Mouse (Mus musculus): Measurements from ENCODE around the gene Usp36.
A peak's percentile ranks its signal among the peaks of the same experiment; 100 is the strongest.

Gene Usp36

DNA sequence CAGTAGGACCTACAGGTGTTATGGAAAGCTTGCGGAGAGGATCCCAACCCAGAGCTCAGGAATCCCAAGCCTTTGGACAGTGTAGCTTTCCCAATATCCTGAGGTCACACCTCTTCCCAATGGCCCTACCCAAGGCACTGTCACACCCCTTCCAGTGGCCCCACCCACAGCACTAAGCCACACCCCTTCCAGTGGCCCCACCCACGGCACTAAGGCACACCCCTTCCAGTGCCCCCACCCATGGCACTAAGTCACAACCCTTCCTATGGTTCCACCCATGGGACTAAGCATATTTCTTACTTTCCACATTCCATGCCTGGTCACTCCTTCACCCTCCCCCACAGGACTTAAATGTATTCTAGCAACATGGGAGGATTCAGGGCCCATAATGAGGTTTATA lies 8.8 kb upstream of the Usp36 start:
- DNase-seq (ENCODE audit: inconsistent ontology term): no peak

DNA sequence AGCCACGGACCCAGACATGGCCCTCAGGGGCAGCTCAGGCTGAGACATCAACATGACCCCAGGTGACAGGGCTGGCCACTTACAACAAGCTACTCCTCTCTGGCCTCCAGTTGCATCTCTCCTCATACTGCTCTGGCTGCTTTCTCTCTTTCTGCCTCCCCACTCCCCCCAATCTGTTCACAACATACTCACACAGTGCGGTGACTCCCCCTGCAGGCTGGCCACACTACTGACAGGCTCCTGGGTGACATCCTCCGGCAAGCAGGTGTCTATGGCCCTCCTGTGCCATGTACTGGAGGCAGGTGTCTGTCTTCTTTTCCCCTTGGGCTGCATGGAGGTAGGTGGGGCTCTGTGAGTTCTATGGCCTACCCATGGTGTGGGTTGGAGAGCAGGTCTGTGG lies 7.9 kb upstream of the Usp36 start:
- DNase-seq (ENCODE audit: inconsistent ontology term): no peak

DNA sequence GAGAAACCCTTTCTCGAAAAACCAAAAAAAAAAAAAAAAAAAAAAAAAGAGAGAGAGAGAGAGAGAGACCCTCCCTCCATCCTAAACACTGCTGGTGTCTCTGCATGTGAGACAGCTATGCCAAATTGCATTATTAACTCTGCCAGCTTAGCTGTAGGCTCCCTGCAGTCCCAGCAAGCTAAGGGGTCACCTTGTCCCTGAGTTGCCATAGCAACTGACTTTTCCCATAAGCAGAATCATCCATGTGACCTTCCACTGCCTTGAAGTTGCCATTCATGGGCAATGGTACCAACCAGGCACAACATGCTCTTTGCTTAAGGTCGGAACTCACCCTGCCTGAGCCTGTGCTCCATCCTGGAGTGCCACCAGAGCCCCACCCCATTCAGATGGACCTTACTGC lies 5.0 kb upstream of the Usp36 start:
- DNase-seq (ENCODE audit: inconsistent ontology term): no peak

DNA sequence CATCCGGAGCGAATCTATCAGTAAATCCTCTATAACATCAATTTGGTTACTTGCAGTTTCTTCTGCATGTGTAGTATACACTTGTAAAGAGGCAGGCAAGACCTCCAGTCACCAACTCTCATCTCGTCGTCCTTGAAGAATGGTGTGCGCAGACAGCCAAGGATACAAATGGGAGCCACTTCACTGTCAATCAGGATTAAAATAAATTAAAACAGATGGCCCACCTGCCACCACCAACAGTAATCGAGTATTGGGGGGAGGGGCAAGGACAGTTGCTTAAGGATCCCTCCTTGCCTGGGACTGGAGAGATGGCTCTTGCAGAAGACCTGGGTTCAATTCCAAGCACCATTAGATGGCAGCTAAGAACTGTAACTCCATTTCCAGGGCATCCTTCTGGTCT lies 2.6 kb upstream of the Usp36 start:
- DNase-seq (ENCODE audit: inconsistent ontology term): no peak

DNA sequence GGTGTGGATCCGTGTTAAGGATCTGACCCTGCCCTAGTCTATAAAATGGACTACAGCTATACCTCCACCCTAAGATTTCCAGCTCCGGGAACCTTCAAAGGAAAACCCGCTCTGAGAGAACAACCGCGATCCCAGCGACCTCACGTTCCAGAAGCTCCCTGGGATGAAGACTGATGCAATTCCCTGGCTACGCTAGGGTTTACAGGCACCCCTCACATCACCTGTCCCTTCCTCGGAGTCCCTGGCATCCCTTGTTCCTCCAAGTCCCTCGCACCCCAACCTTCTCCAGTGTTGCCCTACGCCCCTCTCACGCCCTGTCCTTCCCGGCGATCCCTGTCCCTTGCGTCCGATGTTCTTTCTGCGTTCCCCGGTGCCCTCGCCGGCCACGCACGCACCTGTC lies 482 bp downstream of the Usp36 start:
- DNase-seq (ENCODE audit: inconsistent ontology term): no peak

DNA sequence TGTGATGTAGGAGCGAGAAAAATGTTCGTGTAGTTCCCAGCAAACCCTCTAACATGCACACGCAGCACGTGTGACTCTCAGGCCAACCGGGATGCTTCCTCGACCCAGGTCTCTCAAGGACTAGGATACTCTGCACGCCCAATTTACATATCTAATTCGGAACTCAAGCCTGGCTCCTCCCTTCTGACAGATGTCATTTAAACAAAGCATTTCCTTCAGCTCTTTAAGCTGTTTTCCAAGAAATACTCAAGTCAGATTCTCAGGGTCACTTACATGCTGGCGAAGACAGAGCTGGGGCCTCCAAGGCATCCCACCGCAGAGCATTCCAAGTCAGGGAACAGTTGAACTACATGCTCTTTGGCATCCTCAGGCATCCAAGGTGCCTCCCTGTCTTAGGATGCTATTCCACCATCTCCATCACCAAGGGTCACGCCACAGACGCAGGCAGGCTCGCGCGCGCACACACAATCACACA lies 970 bp downstream of the Usp36 start:
- DNase-seq (ENCODE audit: inconsistent ontology term): peak; percentile 42

DNA sequence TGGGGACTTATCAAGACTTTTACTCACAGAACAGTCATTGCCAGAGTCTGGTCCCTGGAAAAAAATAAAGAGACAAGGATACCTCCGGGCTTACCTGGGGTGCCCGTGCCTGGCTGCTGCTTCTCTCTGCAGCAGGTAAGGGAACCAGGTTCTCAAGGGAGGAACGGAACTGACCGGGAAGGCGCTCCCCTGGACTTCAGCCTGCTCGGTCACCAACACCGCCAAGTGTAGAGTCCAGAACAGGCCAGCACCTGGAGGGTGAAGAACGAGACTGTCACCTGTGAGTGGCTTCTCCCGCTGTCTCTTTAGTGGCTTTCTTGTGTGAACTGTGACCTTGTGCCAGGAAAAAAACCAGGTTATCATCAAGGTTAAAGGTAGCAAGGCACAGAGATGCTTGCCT lies 2.5 kb downstream of the Usp36 start:
- no peak for DNase-seq (ENCODE audit: inconsistent ontology term)

DNA sequence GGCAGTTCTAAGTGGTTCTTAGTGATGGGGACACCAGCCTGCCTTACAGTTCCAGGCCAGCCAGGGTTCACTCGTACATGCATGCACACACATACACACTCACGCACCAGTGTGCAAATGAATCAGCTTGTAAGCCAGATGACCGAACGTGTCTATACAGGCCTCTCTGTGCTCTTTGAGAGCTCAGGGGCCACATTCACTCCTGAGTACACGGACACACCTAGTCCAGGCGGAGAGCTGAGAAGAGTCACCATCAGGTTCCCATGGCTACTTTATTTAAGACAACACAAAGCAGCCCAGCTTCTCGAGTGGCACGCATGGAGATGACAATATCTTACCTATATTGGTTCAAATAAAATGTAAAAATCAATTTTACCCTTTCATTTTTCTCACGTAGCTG lies 3.6 kb downstream of the Usp36 start:
- no peak for DNase-seq (ENCODE audit: inconsistent ontology term)

DNA sequence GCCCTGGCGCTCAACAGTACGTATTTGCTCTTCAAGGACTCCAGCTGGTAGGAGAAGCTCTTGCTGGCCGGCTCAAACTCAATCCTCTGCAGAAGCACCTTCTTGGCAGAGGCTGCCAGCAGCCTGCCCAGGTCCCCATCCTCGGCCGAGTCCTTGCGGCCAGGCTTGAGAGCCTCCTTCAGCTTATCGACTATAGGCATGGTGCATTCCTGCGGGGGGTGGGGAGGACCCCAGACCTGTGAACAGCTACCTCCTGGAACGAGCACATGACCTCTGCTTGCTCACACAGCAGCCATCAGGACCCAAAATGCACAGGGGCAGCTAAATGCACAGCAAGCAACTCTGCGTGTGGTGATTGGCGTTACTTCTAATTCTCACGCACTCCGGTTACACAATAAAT lies 4.3 kb downstream of the Usp36 start:
- no peak for DNase-seq (ENCODE audit: inconsistent ontology term)

DNA sequence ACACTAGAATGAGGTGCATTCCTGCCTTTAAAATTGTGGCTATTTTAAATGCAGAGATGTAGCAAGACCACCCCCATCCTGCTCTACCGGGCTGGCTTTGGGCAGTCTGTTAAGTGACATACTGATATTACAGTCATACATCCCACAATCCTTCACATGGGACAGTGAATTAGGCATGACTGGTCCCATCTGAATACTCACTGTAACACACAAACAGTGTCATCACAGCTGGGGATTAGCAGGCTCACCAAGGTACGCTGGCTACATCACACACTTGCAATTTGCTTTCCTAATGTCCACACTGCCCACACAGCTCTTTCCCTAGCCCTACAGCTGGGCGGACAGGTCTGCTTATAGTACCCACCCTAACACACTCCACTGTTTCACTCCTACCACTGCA lies 9.8 kb downstream of the Usp36 start:
- no peak for DNase-seq (ENCODE audit: inconsistent ontology term)

DNA sequence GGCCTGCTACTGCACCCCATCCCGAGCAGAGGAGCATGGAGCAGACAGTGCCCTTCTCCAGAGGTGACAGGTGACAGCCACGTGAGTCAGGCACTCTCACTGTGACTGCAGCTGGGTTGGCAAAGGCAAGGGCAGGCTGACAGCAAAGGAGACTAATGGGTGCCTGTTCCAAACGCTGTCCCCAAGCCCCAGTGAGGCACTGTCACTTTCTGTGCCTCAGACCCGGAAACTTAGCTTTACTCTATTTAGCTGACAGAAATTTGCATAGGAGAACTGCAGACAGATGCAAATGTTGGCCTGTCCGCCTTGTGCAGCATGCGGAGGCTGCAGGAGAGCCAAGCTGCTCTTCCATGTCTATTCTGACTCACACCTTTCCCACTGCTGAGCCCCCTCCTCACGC lies 13.7 kb downstream of the Usp36 start:
- no peak for DNase-seq (ENCODE audit: inconsistent ontology term)

DNA sequence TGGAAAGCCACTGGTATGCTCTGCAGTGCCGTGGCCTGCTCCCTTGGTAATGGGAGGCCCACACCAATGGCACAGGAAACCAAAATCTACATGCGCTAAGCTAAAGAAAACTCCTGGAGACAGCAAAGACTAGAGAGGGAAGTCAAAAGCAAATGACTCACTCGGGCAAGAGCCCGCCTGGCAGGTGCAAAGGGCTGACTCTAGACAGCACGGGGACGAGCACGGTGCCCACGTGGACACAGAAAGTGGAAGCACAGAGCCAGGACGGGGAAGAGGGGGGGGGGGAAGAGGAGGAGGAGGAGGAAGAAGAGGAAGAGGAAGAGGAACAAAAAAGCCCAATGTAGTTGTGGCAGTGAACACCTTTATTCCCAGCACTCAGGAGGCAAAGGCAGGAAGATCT lies 15.0 kb downstream of the Usp36 start:
- no peak for DNase-seq (ENCODE audit: inconsistent ontology term)

DNA sequence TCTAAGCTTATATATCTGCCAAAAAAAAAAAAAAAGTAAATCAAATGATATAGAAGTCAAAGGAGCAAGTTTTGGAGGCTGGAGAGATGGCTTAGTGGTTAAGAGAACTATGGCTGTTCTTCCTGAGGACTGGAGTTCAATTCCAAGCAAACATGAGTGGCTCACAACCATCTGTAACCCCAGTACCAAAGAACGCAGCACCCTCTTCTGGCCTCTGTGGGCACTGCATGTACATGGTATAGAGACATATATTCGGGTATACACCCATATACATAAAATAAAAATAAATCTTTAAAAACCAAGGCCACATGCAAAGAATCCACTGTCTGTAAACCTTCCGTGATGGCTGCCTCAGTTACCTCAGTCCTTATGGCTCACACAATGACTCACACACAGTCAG lies 20.2 kb downstream of the Usp36 start:
- DNase-seq (ENCODE audit: inconsistent ontology term): no peak

DNA sequence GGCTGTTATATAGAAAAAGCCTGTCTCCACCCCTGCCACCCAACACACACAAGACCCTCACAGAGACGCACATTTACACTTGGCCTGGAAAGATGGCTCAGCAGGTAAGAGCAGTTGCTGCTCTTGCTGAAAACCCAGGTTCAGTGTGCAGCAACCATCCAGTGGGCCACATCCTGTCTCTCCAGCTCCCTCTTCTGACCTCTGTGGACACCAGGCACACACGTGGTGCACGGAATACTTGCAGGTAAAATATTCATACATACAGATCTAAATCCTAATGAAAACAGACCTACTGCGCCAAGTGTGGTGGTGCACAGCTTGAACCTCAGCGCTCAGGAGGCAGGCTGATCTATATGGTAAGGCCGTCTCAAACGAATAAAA lies 23.4 kb downstream of the Usp36 start:
- DNase-seq (ENCODE audit: inconsistent ontology term): no peak

DNA sequence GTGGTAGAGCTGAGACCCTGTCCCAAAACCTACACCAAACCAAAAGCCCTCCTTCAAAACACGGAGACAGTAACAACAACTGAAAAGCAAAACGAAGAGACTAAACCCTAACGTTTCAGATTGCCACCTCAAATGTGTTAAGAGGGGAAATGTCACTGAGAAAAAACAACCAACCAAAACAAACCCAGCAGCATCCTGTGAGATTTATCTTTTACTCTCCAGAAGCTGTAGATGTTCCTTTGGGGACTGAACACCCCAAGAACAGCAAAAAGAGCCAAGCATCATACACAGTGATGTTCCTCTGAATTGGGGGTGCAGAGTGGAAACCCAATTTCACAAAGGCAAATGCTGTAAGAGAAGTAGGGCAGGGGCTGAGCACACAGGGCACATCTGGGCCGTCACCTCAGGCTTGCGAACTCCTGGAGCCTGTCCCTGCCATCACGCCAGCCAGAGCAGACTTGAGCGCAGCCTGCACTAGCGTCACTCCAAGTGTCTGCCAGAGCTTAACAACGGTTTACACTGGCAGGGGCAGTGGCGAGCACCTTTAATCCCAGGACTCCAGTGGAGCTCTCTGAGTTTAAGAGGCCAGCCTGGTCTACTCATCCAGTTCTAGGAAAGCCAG lies 23.9 kb downstream of the Usp36 start:
- DNase-seq (ENCODE audit: inconsistent ontology term): no peak

DNA sequence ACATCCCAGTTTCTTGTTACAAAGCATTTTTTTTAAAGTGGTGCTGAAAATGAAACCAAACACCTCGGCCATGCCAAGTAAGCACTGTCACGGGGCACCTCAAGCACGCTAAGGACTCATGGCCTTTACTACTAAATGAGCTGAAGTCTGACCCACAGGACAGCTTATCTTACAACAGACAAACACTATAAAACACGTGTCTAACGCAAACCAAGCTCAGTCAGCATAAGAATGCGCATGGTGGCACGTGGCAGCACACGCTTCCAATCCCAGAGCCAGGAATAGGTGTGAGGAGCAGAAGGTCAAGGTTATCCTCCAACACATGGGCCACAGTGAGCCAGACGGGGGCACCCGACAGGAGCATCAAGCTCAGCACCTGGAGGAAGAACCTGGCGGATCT lies 24.4 kb downstream of the Usp36 start:
- DNase-seq (ENCODE audit: inconsistent ontology term): no peak

DNA sequence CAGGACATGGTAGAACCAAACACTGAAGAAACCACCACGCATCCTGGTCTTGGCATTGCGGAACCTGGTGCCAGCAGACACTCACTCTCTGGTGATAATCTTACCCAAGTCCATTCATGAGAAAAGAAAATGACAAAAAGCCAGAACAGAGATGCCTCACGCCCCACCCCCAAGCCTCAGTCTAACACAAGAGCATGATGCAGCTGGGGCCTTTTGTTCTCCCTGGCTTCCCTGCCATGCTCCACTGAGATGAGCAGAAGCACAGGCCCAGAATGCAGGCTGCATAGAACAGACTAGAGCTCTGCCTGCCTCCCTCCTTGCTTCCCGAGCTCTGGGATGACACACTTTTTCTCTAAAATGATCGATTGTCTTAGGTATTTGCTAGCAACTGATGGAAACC lies 26.9 kb downstream of the Usp36 start:
- DNase-seq (ENCODE audit: inconsistent ontology term): peak; percentile 27

DNA sequence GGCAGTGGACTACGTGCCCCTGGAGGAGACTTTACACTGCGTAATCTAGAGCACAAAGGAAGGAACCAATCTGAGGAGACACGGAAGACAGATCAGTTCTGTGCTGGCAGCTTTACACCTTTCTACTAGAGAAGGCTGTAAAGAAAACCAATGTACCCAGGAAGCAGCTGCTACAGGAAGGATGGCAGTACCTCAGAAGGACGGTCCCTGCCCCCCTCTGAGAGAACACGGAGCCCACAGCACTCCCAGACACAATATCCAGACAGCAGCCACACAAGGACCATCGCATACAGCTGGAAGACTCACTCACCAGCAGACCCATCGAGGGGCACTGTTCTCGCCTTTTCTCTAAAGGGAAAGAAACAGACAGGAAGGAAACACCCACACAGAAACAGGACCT lies 30.0 kb downstream of the Usp36 start:
- no peak for DNase-seq (ENCODE audit: inconsistent ontology term)

DNA sequence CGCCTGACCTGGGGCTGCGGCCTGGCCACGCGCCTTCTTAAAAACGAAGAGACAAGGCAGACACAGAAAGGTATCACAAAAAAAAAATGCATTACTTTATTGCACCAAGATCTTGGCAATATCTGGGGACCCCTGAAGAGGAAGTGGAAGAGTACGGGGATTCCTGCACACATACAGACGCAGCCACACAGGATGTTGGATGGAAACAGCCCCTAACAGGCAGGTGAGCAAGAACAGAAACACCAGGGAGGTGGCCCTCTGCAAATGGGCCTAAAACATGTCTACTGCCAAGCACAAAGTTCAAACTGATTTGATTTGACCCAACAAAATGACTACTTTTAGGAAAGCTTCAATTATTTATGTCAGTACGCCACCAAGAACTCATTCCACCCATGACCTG lies 30.5 kb downstream of the Usp36 start:
- no peak for DNase-seq (ENCODE audit: inconsistent ontology term)

DNA sequence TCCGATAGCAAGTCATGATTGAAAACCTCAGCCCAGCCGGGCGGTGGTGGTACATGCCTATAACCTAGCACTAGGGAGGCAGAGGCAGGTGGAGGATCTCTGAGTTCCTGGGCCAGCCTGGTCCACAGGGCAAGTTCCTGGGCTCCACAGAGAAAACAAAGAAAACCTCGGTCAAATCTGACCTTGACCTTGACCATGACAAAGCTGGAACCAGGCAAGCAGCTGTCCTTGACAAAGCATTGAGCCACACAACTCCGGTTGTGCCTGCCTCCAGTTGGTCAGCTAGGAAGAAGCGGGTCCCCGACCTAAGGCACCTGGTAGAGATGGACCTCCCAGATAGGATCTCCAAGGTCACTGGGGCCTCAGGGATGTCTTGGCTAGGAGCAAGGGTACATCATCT lies 33.7 kb downstream of the Usp36 start:
- DNase-seq (ENCODE audit: inconsistent ontology term): no peak

DNA sequence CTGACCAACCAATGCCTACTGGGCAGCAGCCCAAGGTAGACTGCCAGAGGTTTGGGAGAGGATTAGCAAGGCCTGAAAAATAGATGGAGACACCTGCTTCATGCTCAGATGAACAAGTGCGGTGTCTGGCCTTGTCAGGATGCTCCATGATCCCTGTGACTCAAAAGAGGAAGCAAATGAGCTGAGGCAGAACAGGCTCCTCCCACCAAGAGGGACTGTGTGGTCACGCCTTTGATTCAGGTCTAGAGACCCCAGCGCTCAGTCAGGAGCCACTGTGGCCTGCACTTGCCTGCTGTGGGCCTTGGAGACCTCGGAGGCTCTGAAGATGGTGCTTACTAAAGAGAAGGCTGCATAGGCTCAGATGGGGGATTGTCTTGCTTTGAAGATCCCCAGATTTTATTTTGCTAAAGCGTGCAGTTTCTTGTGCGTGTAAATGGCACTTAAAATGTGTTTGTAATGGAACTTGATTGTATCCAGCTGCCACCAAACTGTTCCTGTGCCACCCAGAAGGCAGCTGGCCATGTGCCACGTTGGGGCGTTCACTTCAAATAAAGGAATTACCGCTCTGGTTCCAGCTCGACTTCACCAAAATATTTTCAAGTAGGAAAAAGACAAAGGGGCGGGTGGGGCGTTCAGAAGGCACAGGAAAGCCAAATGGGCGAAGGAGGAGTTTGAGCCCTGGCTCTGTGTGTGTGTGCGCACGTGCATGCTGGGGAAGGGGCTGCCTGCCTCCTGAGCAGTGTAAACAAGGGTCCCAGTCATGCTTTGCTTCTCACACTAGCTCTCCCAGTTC lies 35.7 kb downstream of the Usp36 start:
- peak; percentile 54 for DNase-seq (ENCODE audit: inconsistent ontology term)

DNA sequence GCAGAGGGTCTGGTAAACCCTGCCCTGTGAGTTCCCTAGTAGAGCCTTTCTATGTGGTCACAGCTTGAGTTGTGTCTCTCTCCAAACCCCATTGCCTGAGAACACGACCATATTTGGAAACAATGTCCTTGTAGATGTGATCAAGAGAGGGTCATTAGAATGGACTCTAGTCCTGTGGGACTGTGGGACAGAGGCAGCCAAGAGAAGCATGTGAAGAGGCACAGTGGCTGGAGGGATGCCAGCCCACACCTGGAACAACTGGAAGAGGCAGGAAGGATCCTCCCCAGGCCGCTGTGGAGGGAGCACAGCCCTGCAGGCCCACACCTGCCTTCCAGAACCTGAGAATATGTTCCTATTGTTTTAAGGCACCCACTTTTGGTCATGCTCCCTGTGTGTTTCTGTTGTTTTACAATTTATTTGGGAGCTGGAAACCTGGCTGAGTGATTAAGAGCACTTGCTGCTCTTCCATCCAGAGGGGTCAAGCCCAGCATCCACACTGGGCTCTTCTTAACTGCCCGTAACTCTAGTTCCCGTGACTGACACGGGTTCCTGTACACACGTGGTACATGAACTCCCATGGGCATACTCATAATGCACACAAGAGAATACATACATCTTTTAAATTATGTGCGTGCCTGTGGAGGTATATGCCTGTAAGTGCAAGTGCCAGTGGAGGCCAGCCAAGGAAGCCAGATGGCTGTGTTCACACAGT lies 36.4 kb downstream of the Usp36 start:
- DNase-seq (ENCODE audit: inconsistent ontology term): no peak

DNA sequence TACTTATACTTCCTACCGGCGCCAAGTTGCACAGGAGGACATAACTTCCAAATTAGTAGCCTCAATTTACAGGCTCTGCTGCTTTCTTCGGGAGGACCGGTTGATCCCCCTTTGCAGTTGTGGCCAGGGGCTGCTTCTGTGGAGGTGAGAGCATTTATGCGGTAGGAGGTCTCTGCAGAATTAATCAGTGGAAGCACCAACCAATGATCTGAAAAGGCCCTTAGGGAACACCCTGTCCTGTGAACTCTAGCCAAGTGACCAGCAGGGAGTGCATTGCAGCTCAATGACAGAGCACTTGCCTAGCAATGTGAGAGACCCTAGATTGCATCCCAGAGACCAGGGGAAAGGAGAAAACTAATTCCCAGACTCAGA lies 41.0 kb downstream of the Usp36 start:
- DNase-seq (ENCODE audit: inconsistent ontology term): peak; percentile 77
